Mouse (Mus musculus) megakaryocyte-erythroid progenitor cell, adult 5-6 weeks (primary cell): Measurements from ENCODE around the gene Mbd5. TPM values are rescaled to one million over a fixed set of nuclear protein-coding genes. Genes with fewer than 3 reads are reported as not detected.
A peak's percentile ranks its signal among the peaks of the same experiment; 100 is the strongest.

ENCODE experiments used
- ATAC-seq: replicated peaks from 2 replicates; pipeline ENCODE4 v1.8.0; 2016; ENCODE audit warnings: mild to moderate bottlenecking, inconsistent platforms; ENCODE audit not compliant: severe bottlenecking, poor library complexity, low FRiP score, low TSS enrichment
- total RNA-seq, 2 experiments: library from RNA; stranded (forward) in 1 of 2; stranded (reverse) in 1 of 2; fragments of 200-1000, 215-1000 nt in 1 of 2; fragments of >200 nt in 1 of 2; fragmentation: Nextera tagmentation in 1 of 2; gene quantifications; 2 replicates each; pipeline ENCODE4 v1.2.3; 2014 to 2017

Gene Mbd5
- total RNA-seq, 2 experiments from 2014 or later = 12.3 to 37.6 TPM

GRCm38 (mm10) chr2:49153649-49154048 is 204.3 kb downstream of the Mbd5 start:
- no peak for ATAC-seq

GRCm38 (mm10) chr2:49160232-49160947 is 211.1 kb downstream of the Mbd5 start:
- peak; percentile 95 for ATAC-seq

GRCm38 (mm10) chr2:49169766-49170165 is 220.5 kb downstream of the Mbd5 start:
- no peak for ATAC-seq

GRCm38 (mm10) chr2:49177015-49177414 is 227.7 kb downstream of the Mbd5 start:
- ATAC-seq = 0 out of 2 replicates have a peak, but pooled peaks have one; percentile 22

- ATAC-seq = no peak
These were observed 241.7 kb downstream of the Mbd5 start for GRCm38 (mm10) chr2:49190984-49191383.

- ATAC-seq = no peak
These were observed 242.4 kb downstream of the Mbd5 start for GRCm38 (mm10) chr2:49191695-49192094.

- ATAC-seq = no peak
These were observed 254.8 kb downstream of the Mbd5 start for GRCm38 (mm10) chr2:49204081-49204480.

- peak; percentile 74 for ATAC-seq
These were observed 256.4 kb downstream of the Mbd5 start for GRCm38 (mm10) chr2:49205692-49206091.

GRCm38 (mm10) chr2:49209349-49209748 is 260.0 kb downstream of the Mbd5 start:
- no peak for ATAC-seq

- no peak for ATAC-seq
These were observed 261.1 kb downstream of the Mbd5 start for GRCm38 (mm10) chr2:49210408-49210807.

GRCm38 (mm10) chr2:49229725-49230124 is 280.4 kb downstream of the Mbd5 start:
- ATAC-seq = no peak

GRCm38 (mm10) chr2:49234064-49234463 is 284.8 kb downstream of the Mbd5 start:
- ATAC-seq = no peak

GRCm38 (mm10) chr2:49241715-49242114 is 292.4 kb downstream of the Mbd5 start:
- ATAC-seq = no peak

GRCm38 (mm10) chr2:49264092-49264491 is 314.8 kb downstream of the Mbd5 start:
- ATAC-seq = no peak

GRCm38 (mm10) chr2:49272295-49272967 is 323.1 kb downstream of the Mbd5 start:
- ATAC-seq = no peak

GRCm38 (mm10) chr2:49276017-49276722 is 326.9 kb downstream of the Mbd5 start:
- no peak for ATAC-seq

- no peak for ATAC-seq
These were observed 331.2 kb downstream of the Mbd5 start for GRCm38 (mm10) chr2:49280496-49280895.

- ATAC-seq = no peak
These were observed 334.3 kb downstream of the Mbd5 start for GRCm38 (mm10) chr2:49283583-49283982.

GRCm38 (mm10) chr2:49286965-49287364 is 337.7 kb downstream of the Mbd5 start:
- ATAC-seq = no peak

GRCm38 (mm10) chr2:49291709-49292108 is 342.4 kb downstream of the Mbd5 start:
- no peak for ATAC-seq
